Mouse (Mus musculus) cerebral cortex, adult 2 months (tissue): ENCODE results near the gene Bax.

Experiments
- WGBS: fragments of 180-500 bp; shearing (Covaris S2); methylation state at CpG from one replicate; pipeline ENCODE4 v1.1.7; 2018; 5-methylcytosine and 5-hydroxymethylcytosine counted together

Bax gene

DNA sequence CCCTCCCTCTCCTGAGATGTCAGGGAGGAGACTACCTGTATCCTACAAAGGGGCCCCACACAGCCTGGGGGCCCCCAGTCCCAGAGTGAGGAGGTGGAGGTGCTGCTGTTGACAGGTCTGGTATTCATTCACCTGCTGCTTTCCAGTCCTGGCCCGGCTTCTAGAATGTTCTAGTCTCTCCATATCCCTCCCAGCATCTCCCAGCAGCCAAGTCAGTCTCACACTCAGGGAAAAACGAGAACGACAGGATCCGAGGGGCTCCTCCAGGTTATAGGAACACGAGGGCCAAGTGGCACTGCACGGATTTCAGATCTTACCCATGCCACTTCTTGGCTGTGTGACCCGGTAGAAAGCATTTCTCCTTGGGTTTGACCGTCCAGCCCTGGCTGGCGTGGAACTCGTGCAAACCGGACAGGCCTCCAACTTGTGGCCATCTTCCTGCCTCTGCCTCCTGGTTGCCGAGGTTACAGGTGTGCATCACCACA, 51.9 kb downstream of the Bax start:
- 40% methylated on average over 12 of the region's 12 CpGs for WGBS

DNA sequence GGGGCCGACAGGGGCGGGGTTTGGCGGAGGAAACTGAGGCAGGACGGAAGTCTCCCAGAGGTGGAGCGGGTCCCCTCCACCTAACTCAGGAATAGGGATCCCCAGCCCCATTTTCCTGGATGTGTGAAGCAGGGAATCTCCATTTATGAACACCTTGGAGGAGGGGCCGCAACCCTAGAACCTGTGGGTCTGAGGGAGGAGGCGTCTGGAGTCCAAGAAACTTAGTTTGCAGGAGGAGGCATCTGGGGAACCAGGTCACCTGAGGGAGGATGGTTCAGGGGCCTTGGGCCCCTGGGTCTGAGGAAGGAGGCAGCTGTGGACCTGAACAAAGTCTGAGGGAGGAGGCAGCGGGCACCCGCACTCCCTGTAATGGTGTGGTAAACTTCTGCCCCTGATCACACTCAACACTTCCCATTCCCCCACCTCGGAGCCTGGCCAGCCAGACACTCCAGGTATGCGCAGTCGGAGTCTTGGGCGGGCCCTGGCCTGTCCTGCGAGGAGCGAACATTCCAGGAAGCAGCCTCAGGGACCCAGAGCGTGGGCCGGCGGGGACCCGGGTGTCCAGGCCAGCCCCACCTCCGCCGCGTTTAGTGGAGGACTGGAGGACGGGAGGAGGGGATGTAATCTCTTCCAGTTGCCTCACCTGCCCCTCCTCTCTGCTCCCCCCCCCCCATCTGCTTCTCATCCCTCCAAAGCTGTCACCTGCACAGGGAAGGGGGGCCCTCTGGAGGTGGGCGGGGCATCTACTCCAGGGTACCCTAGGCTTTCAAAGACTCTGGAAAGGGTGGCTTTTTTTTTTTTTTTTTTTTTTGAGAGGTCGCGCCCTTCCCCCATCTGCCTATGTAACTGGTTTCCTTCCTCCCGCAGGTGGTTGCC, 52.6 kb downstream of the Bax start:
- WGBS: 4% methylated on average over 27 of the region's 27 CpGs

- WGBS: 5% methylated on average over 45 of the region's 45 CpGs
Observed at GRCm38 (mm10) chr7:45413113-45413863, 53.4 kb downstream of the Bax start, which contains the start of gene Ntf5. TSS of gene Ntf5 (plus strand) at chr7:45413695.

DNA sequence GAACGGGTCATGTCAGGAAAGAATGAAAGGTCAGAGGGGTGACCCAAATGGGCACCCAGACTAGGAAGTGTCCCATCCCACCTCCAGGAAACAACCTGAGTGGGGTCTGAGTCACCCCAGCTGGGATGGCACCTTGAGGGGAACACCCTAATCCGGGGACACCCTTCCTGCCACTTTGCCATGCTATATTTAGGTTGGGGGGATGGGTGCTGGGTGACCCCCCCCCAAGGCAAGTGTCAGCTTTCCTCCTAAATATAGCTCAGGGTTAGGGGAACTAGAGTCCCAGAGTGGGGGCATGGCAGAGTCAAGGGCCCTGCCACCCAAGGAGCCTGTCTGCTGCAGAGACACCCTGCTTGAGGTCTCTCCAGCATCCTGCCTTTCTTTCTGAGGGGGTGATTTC, 54.3 kb downstream of the Bax start:
- 83% methylated on average over 2 of the region's 2 CpGs for WGBS
